Mouse (Mus musculus) retina, adult 2 months (tissue): ENCODE measurements at regions not wholly inside any gene's neighbourhood (a gene's known extent, or its start where the extent isn't known, plus 50 kb on each side); places are given as distances from the start of the nearest gene placed in this dataset.

Experiments
- DNase-seq: peaks from one replicate; pipeline ENCODE4 v3.0.0-alpha.2; 2012; ENCODE audit warnings: low read depth, low spot score

GRCm38 (mm10) chr6:94957172-94957668 lies 159.8 kb upstream of the Kbtbd8 start:
- no peak for DNase-seq

- DNase-seq, result no peak
Observed at GRCm38 (mm10) chr6:94954580-94954979, 162.5 kb upstream of the Kbtbd8 start.

GRCm38 (mm10) chr6:94953658-94954057 lies 163.4 kb upstream of the Kbtbd8 start:
- DNase-seq, result no peak

- DNase-seq, result no peak
Observed at GRCm38 (mm10) chr6:94951971-94952768, 164.9 kb upstream of the Kbtbd8 start.

GRCm38 (mm10) chr6:94950944-94951343 lies 166.1 kb upstream of the Kbtbd8 start:
- DNase-seq, result no peak

- no peak for DNase-seq
Observed at GRCm38 (mm10) chr6:94950319-94950718, 166.7 kb upstream of the Kbtbd8 start.

- DNase-seq, result no peak
Observed at GRCm38 (mm10) chr6:94946352-94946900, 170.6 kb upstream of the Kbtbd8 start.

- no peak for DNase-seq
Observed at GRCm38 (mm10) chr6:94945715-94946114, 171.3 kb upstream of the Kbtbd8 start.

GRCm38 (mm10) chr6:94944196-94944595 lies 172.8 kb upstream of the Kbtbd8 start:
- no peak for DNase-seq

- no peak for DNase-seq
Observed at GRCm38 (mm10) chr6:94938949-94939348, 178.1 kb upstream of the Kbtbd8 start.

- no peak for DNase-seq
Observed at GRCm38 (mm10) chr6:94936206-94936605, 180.8 kb upstream of the Kbtbd8 start.

- DNase-seq, result no peak
Observed at GRCm38 (mm10) chr6:94935706-94936105, 181.3 kb upstream of the Kbtbd8 start.

- DNase-seq, result no peak
Observed at GRCm38 (mm10) chr6:94927811-94928210, 189.2 kb upstream of the Kbtbd8 start.

GRCm38 (mm10) chr6:94926652-94927211 lies 190.3 kb upstream of the Kbtbd8 start:
- DNase-seq, result no peak

- DNase-seq, result no peak
Observed at GRCm38 (mm10) chr6:94925408-94925807, 191.6 kb upstream of the Kbtbd8 start.

GRCm38 (mm10) chr6:94924338-94925039 lies 192.6 kb upstream of the Kbtbd8 start:
- DNase-seq, result no peak

- no peak for DNase-seq
Observed at GRCm38 (mm10) chr6:94921741-94922140, 195.3 kb upstream of the Kbtbd8 start.

- no peak for DNase-seq
Observed at GRCm38 (mm10) chr6:94920770-94921169, 196.3 kb upstream of the Kbtbd8 start.

- DNase-seq, result no peak
Observed at GRCm38 (mm10) chr6:94919194-94919743, 197.8 kb upstream of the Kbtbd8 start.

- no peak for DNase-seq
Observed at GRCm38 (mm10) chr6:94915842-94916620, 201.0 kb upstream of the Kbtbd8 start.

- DNase-seq, result no peak
Observed at GRCm38 (mm10) chr6:94911836-94912235, 205.2 kb upstream of the Kbtbd8 start.
